Mouse (Mus musculus): ENCODE data around the gene Agfg1.

Agfg1 gene

DNA sequence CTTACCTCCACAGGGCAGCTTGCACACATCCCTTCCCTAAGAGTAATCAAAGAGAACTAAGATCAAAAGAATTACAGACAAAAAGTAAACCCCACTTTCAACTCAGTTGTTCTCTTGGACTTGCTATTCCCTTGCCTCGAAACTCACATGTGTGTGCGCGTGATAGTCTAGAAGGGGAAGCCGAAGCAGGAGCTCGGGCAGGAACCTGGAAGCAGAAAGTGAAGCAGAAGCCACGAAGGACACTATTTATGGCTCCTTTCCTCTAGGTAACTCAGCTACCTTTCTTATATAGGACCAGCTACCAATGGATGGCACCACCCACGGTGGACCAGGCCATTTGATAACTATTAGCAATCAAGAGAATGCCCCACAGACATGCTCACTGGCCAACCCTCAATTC is 13.5 kb upstream of the Agfg1 start:
- no peak for DNase-seq

DNA sequence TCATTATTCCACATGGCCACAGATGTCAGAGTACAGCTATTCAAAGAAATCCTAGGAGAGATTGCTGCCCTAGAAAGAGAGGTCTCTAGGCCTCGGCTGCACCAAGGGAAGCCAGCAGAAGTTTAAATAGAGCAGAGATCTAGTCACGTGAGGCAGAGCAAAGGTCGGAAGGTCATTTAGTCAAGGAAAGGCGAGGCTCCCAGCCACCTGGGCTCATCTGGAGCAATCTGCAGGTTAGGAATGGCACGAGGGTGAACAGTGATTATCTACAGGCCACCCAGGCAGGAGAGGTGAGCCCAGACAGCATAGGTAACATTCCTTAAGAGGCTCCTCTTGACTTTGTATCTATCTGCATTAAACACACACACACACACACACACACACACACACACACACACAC is 12.4 kb upstream of the Agfg1 start:
- no peak for DNase-seq

DNA sequence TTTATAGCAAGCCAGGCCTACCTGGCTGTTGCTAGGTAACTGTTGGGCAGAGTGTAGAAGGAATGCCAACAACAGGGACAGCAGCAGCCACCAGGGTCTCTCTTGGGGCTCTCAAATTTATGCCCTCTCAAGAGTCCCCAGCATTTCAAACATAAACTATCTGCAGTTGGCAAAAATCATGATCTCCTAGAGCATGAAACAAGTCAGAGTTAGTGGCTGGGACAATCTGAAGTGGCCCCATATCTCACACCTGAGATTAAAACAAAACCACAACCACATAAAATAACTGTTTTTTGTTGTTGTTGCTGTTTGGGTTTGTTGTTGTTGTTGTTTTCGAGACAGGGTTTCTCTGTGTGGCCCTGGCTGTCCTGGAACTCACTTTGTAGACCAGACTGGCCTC is 8.5 kb upstream of the Agfg1 start:
- no peak for DNase-seq

DNA sequence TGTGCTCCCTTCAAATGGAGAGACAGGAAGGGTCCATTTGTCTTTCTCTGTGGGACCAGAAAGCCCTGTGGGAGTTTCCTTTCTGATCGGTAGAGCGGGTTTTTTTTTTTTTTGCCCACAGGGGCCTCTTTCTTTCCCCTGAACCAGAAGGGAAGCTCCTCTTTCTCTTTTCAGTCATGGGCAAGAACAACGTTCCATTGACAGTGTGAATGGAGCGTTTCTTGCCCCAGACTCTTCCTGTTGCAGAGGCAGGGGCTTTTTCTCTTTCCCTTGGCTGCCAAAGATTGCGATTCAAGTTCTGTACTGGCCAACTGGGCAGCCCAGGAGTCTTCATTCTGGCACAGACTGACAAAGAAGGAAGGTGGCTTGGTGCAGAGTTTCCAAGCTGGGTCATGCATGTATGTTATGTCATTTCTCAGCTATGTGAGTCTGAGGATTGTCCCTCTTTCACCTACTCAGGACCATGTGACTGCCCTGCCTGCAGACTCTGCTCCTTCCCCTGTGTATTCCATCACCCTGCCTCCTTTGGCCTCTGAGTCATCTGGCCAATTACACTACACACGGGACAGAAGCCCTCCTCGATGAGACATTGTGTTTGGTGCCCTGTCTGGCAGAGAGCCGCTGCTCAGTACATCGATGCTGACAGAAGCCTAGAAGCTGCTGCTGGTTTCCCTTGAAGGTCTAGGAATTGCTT is 7.6 kb upstream of the Agfg1 start:
- DNase-seq: no peak

DNA sequence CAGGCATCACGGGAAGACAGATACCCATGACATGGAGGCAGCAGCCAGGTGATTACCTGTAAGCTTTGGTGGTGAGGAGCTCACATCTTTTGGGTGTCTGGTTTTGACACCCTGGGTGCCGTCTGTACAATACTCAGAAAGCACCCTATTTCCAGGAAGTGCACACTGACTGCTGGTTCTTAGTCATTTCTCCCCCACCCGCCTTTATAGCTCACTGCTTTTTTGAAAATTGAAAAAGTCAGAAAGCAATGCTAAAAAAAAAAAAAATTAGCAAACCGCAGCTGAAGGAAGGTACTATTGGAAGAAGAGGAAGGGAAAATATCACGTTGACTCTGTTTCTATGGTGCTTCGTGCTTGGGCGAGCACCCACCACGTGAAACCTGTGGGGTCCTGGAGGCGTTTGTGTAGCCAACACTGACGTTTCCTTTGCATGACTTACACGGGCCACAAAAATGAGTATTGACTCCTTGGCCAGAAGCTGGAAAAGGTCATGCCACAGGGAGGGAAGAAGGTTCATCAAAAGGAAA is 6.7 kb upstream of the Agfg1 start:
- DNase-seq: no peak

DNA sequence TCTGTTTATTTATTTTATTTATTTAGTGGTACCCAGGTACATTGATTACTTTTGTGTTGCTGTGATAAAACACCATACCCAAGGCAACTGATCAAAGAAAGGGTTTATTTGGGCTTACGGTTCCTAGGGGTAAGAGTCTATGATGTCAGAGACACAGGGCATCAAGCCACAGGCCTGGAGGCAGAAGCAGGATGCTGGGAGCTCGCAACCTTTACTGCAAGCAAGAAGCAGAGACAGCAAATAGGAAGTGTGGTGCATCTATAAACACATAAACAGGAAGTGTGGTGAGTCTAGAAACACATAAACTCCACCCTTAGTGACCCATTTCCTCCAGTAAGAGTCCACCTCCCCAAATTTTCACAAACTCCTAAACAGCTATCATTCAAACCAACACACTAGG is 5.8 kb upstream of the Agfg1 start:
- DNase-seq: no peak

DNA sequence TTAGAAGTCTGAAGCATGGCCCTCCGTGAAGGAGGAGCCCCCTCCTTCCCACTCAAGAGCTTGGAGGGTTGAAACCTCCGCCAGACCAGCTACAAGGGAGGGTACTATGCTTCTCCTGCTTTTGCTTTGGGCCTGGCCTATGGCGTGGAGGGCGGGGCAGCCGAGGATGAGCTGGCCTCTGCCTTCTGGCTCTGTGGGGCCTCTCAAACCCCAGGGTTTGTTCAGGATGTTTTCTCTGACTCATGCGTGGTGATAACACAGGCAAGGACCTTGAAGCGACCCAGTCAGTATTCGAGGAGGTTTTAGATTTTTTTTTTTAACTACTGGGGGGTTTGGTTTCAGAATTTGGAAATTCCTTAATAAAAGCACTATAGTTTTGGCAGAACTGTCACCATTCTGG is 4.7 kb upstream of the Agfg1 start:
- DNase-seq: no peak

DNA sequence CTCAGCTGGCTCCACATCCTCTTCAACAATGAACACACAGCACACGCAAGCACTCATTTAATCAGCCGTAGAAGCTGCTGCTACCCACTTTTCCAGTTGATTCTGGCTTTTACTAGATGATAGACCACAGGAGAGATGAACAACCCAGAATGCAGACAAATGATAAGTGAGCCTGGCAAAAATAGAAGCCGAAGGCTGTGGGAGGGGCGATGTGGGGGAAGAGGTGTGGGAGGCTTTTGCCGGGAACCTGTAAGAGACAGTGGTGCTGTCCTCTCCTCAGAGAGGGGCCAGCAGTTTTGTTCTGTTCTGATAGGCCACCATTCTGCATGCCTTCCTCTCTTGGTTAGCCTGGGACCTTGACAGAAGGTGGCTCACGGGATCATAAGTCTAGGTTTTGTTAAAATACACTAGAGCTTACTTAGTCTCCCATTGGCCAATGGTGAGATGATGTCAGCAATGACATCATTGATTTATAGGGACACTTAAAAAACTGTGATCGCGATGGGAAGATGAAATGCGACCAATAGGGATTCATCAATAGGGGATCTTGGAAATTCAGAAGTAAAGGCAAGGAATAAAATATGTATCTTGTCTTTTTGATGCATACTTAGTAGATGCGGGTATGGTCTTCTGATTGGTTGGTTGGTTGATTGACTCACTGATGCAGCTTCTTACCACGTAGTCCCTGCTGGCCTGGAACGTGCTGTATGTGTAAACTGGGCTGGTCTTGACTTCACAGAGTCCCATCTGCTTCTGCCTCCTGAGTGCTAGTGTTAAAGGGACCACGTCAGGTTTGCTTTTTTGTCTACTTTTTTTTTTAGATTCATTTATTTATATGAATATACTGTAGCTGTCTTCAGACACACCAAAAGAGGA is 2.7 kb upstream of the Agfg1 start:
- DNase-seq: no peak

DNA sequence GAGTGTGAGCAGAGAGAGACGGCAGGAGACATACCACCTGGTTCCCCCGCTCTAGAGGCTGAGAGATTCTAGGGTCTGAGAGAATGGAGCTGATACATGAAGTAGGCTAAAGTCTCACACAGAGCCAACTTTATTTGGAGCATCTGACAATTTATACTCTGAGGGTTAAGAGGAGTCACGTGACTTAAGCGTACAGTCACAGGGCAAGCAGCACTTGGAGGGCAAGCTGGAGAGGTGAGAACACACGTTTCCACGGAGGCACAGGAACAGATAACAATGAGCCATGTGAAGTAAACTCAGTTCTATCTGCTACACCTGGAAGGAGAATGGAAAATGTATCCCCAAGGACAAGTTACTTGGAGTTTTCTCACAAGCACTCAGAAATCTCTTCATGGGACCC is 1.7 kb upstream of the Agfg1 start:
- no peak for DNase-seq

DNA sequence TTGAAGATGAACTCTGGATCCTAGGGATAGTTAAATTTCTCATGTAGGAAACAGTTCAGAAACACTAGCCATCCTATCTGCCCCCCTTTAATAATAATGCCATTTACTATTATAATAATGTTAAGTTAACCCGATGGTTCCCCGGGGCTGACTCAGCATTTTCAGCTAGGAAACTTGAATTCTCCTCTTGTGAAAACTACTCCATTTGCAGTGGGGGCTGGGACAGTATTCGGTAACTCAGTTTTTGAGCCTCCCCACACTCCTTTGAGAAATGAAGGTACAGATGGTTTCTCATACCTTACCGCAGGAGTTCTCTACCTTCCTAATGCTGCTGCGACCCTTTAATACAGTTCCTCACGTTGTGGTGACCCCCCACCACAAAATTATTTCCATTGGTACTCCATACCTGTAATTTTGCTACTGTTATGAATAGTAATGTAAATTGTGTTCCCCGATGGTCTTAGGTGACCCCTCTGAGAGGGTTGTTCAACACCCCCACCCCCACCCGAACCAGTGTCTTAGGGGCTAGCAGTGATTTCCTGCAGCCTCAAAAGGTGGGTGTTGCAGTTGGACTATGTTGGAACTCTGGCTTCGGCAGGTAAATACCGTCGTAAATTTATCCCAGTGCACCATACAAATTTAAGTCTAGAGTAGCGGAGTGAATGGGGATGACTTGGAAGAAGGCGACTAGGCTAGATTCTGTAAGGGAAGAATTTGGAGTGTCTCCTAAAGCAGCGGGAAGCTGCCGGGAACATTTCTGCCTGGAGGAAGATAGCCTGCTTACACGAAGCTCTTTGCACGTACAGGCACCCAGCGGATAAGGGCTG is 601 bp upstream of the Agfg1 start:
- no peak for DNase-seq

DNA sequence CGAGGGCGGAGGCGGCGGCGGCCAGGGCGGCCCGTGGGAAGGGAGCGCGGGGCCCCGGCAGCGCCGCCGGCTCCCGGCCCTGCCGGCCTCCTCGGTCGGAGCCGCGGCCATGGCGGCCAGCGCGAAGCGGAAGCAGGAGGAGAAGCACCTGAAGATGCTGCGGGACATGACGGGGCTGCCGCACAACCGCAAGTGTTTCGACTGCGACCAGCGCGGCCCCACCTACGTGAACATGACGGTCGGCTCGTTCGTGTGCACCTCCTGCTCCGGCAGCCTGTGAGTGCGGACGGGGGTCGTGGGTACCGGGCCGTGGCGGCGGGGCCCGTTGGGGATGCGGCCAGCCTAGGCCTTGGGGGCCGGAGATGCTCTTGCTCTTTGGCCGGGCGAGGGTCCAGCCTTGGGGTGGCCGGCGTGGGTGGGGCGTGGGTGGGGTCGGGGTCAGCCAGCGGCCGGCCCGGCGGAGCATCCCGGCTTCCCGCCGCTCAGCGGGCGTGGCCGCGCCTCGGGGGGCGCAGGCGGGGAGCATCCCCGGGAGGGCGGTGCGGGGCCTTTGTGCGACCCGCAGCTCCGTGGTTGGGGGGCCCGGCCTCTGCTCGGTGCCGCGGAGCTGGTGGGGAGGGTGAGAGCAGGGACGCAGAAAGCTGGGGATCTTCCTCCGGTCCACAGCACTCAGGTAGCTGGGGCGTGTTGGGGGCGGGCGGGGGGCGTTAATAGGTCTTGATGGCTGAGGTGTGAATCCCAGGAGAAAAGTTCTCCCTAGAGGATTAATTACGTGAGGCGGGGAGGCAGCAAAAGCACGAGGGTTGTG is 535 bp downstream of the Agfg1 start:
- no peak for DNase-seq

DNA sequence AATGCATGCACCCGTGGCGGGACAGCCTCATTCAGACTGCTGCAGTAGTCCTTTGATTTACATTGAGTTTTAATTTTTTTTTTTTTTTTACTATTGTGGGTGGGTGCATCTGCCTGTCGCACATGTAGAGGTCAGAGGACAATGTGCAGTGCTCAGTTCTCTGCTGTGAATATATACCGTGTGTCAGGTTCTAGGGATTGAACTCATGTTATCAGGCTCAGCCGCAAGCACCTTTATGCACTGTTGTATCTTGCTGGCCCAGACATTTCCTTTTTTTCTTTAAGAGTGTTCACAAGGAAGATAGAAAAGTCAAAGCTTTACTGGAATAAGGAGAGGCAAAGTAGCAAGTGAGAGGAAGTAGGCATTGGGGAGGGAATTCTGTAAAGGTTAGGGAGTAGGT is 16.4 kb downstream of the Agfg1 start:
- no peak for DNase-seq

DNA sequence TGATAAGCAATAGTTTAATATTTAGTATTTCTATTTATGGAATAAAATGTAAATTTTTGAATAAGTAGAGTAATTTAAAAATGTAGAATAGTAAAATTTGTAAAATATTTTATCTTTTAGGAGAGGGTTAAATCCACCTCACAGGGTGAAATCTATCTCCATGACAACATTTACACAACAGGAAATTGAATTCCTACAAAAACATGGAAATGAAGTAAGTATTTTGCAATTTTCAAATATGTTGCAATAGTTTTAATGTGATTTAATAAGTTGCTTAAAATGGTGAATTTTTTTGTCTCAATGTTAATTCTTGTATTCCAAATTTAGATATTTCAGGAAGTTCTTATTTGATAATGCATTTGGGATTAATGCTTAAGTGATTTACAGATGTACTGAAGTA is 19.0 kb downstream of the Agfg1 start:
- DNase-seq: no peak

DNA sequence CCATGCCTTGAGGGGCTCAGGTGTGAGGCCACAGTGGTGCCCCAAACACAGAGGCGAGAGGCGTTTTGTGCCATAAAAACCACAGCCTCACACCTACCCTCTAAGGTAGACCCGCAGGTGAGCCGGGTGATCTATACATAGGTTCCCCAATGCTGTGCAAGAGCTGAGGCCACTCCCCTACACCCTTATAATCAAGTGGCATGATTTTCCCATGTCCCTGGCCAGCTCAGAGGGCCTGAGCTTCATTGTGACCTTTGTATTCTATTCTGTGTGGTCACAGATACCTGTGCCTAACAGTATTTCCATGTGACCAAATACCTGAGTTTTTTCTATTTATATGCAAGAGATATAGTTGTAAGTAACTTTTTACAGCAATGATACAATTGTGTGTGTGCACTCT is 21.1 kb downstream of the Agfg1 start:
- no peak for DNase-seq

DNA sequence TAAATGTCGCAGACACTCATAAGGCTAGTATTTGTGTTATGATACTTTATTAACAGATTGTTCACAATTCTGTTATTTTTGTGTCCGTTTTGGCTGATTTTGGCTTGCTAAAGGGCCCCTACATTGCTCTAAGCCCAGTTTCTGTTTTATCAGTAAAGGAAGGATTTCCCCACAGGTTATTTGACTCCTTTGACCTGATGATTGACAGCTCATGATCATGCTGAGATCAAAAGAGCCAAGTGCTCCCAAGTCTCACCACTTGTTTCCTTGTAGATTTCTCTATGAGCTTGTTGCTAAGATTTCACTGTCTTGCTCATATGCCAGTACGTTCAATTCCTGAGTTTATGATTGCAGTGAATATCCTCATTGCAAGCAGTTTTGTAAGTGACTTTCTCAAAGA is 30.9 kb downstream of the Agfg1 start:
- DNase-seq: no peak

DNA sequence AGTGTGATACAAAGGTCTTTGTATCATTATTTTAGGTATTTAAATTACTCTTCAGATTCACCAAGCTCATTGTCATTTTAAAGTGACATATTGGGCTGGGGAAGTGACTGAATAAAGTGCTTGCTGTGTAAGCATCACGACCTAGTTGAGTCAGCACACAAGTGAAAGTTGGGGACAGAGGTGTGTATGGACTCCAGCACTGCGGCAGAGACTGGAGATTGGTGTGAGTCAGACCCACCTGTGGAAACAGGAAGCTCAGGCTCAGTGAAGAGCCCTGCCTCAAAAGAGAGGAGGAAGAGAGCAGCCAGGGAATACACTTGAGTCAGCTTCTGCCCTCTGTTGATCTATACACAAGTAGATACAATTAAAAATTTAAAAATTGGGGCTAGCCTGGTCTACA is 39.9 kb downstream of the Agfg1 start:
- no peak for DNase-seq

DNA sequence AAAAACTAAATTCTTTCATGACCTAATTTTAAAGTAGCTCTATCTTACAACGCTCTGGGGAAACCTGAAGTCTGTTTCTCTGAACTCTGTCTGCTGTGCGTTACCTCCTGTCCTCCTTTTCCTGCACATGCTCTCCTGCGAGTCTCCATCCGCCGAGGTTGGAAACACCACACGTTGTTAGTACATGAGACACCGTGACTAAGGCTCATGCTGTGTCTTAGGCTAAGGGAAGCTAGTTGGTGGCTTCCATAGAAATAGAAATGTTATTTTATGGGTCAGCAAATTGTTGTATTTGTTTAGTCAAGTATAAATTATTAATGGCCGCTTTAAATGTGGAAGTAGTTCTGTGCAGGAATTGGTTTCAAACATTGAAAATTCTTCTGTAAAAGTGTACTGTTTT is 40.9 kb downstream of the Agfg1 start:
- DNase-seq: peak; percentile 57

DNA sequence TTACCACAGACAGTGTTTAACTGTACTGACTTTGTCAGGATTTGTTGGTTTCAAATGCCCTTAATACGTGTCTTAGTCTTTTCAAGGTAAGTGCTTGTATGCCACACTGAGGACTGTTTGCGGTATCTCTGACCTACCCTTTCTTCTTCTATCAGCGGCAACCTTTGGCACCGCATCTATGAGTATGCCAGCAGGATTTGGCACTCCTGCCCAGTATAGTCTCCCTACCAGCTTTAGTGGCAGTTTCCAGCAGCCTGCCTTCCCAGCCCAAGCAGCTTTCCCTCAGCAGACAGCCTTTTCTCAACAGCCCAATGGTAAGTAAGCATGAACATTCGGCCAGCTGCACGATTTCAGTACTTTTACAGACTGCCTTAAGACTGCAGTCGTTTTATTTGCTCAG is 54.0 kb downstream of the Agfg1 start:
- no peak for DNase-seq

DNA sequence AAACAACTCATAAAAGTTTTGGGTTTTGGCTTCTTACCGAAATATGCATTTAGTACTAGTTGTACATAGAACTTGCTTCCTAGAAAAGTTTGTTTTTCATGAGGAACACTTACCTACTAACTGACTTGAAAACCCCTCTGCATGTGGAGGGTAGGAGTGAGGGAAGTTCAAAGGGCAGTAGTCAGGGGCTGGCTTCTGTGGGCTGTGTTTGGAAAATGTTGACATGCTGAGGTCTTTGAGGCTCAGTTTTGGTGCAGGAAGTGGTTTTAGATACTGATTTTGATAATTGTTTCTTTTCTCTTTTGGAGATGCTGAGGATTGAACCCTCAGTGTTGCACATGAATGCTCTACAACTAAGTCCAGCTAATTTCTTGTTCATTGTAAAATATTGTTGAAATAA is 61.3 kb downstream of the Agfg1 start:
- DNase-seq: no peak

DNA sequence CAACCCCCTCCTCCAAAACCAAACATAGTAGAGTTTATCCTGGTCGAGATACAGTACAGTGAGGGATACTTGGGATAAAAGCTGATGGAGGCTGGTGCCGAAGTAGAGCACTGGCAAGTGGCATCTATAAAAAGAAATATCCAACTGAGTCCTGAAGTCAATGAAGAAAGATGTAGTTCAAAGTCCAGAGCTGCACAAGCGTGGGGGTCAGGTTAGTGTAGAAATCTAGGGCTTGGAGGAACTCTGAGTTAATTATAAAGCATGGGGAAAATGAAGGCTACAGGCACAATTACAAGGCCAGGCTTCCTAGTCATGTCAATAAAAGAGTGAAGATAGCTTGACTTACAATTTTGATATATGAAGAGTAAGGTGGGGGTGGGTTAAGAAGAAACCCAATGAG is 61.9 kb downstream of the Agfg1 start:
- DNase-seq: no peak

DNA sequence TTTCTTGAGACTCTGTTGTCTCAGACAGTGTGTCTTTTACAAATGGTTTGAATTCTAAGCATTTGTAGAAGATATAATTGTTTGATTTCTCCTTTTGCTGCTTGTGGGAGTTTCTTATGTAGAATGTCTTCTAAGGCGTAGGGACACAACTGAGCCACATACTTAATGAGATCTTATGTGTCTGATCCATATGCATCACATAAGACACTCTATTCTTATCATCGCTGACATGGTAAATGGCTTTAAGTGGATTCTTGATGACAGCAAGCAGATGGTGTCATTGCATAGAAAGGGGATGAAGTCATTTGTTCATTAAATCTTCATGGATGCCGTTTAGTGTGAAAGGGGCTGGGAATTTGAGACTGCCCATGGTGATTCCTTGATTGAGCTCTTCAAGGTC is 66.6 kb downstream of the Agfg1 start:
- peak; percentile 14 for DNase-seq

DNA sequence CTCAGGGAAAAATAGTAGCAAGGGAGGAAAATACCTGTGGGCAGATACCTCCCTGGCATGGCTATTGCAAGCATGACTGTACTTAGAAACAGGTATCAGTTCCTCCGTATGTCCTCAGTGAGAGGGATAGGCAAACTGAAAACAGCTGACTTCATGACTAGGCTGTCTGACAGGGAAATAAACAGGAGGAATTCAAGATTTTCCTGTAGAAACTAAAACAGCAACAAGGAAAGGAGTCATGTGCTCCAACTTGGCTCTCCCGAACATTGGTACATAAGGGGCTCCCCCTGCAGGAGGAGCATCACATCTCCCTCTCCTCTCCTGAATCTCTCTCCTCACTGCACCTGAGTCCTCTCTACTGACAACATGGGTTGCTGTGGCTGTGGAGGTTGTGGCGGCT is 73.7 kb downstream of the Agfg1 start, which contains the start of gene A030005L19Rik:
Gene A030005L19Rik (plus strand): TSS at position 301 of the 400 bp plus-strand sequence.
- no peak for DNase-seq

Measured in retina, postnatal 1 day (tissue).